Mouse (Mus musculus): ENCODE results near the gene Hddc3. TPM values are rescaled to one million over a fixed set of nuclear protein-coding genes. Genes with fewer than 3 reads are reported as not detected.
A peak's percentile ranks its signal among the peaks of the same experiment; 100 is the strongest.

Hddc3 gene
- total RNA-seq, 2 experiments from 2014 or later: 42.2 to 45.1 TPM

- DNase-seq: peak in 1 of 2 experiments; percentile 26
Observed at GRCm38 (mm10) chr7:80400099-80400498, 57.2 kb downstream of the Hddc3 start.

Other genes starting within 250 kb of the Hddc3 start
- gene Idh2, start 227.7 kb upstream of the Hddc3 start, total RNA-seq (2021): 10 to 100 TPM; 57.6 to 61.5 TPM
- gene Sema4b, start 156.3 kb upstream of the Hddc3 start, total RNA-seq (2021): 10 to 100 TPM; 21.6 to 24.1 TPM
- 10 to 100 TPM; 21.0 to 25.4 TPM for gene Cib1, start 110.3 kb upstream of the Hddc3 start, total RNA-seq (2021)
- gene Gdpgp1, start 110.2 kb upstream of the Hddc3 start, total RNA-seq (2021): 1 to 10 TPM; 6.9 to 7.3 TPM
- 1 to 10 TPM; 1.7 to 2.9 TPM for gene Ttll13, start 96.7 kb upstream of the Hddc3 start, total RNA-seq (2021)
- gene Ngrn, start 81.9 kb upstream of the Hddc3 start, total RNA-seq (2021): 10 to 100 TPM; 41.4 to 44.5 TPM
- gene Vps33b, start 73.5 kb upstream of the Hddc3 start, total RNA-seq (2021): 10 to 100 TPM; 21.6 to 24.3 TPM
- 1 to 10 TPM; 1.5 to 2.4 TPM for gene Prc1, start 48.7 kb upstream of the Hddc3 start, total RNA-seq (2021)
- gene Rccd1, start 18.6 kb upstream of the Hddc3 start, total RNA-seq (2021): 10 to 100 TPM; 13.2 to 16.6 TPM
- 10 to 100 TPM; 38.1 to 39.5 TPM for gene Unc45a, start 2.1 kb upstream of the Hddc3 start, total RNA-seq (2021)
- gene Man2a2, start 28.3 kb downstream of the Hddc3 start, total RNA-seq (2021): 100 to 1,000 TPM; 144 to 156 TPM
- gene Fes, start 44.8 kb downstream of the Hddc3 start, total RNA-seq (2021): 1 to 10 TPM; 5.5 to 7.8 TPM
- gene Furin, start 62.3 kb downstream of the Hddc3 start, total RNA-seq (2021): 10 to 100 TPM; 39.7 to 45.4 TPM
- 1 to 10 TPM; 2.0 to 4.7 TPM for gene Blm, start 192.0 kb downstream of the Hddc3 start, total RNA-seq (2021)

Data from layer of hippocampus, postnatal 36 days (tissue).